Comparison of ENCODE assay signal across 8 mouse cellular contexts in genomic region chr2:177897046-177897578, GRCm38 (mm10). TPM values are rescaled to one million over a fixed set of nuclear protein-coding genes. Genes with fewer than 3 reads are reported as not detected.
DNase-seq lines count a peak whose midpoint lies in the region; ATAC-seq and TF ChIP-seq lines count a peak whose summit lies in the region.
"Not testable (repeated sequence)": the region's sequence is repeated elsewhere in the genome, so short reads cannot be mapped to it uniquely, and the experiment has no call there.

Gene Gm14327, plus strand, starts transcription at chr2:177897096.

- not testable (repeated sequence) for H3K9ac ChIP-seq in hindbrain, embryonic 12.5 days; kidney, embryonic 16.5 days (replicated peaks; ENCODE audit: low read length); lung, embryonic 14.5 days

- DNase-seq in cerebellum, adult 2 months, result peak; percentile 3 to 18
- DNase-seq in fibroblast of lung, adult 2 months (ENCODE audit: low read depth), result peak; percentile 0
- peak; percentile 39 for DNase-seq in heart, embryonic 10.5 days (ENCODE audit: low spot score)
- not testable (repeated sequence) for DNase-seq in lung, embryonic 14.5 days

- not testable (repeated sequence) for H3K36me3 ChIP-seq in E14TG2a.4 (ENCODE audit: insufficient read depth, low read length); heart, embryonic 10.5 days; hindbrain, embryonic 12.5 days; kidney, embryonic 16.5 days (ENCODE audit: insufficient read depth, low read length); lung, embryonic 14.5 days (ENCODE audit: insufficient read depth)

- 0 out of 2 replicates have a peak within 1 kb of the TSS, but pooled peaks have one; percentile 11 for H3K4me2 ChIP-seq in hindbrain, embryonic 12.5 days (replicated peaks)
- not testable (repeated sequence) for H3K4me2 ChIP-seq in kidney, embryonic 16.5 days (replicated peaks; ENCODE audit: low read depth, low read length); lung, embryonic 14.5 days

- H3K4me3 ChIP-seq in E14TG2a.4 (replicated peaks; ENCODE audit: low read length), result peak within 1 kb of the TSS; percentile 75
- H3K4me3 ChIP-seq in cerebellum, adult 2 months (replicated peaks; ENCODE audit: insufficient read depth, low read depth, low read length), result not testable (repeated sequence)
- H3K4me3 ChIP-seq in heart, embryonic 10.5 days, result 0 out of 2 replicates have a peak within 1 kb of the TSS, but pooled peaks have one; percentile 24
- H3K4me3 ChIP-seq in hindbrain, embryonic 12.5 days, result peak within 1 kb of the TSS; percentile 13; the same call in 1 of the 2 replicates
- H3K4me3 ChIP-seq in kidney, embryonic 16.5 days (ENCODE audit: low read length), result peak within 1 kb of the TSS; percentile 27
- peak within 1 kb of the TSS; percentile 11; the same call in 1 of the 2 replicates for H3K4me3 ChIP-seq in lung, embryonic 14.5 days (ENCODE audit: low read depth, low read length)
- H3K4me3 ChIP-seq in olfactory bulb, adult 2 months (ENCODE audit: insufficient read depth, low read depth, low read length), result peak within 1 kb of the TSS; percentile 32; the same call in 1 of the 2 replicates

- not testable (repeated sequence) for H3K4me1 ChIP-seq in E14TG2a.4 (replicated peaks; ENCODE audit: low read depth, low read length); cerebellum, adult 2 months (ENCODE audit: control insufficient read depth, insufficient read depth, low read length); heart, embryonic 10.5 days; hindbrain, embryonic 12.5 days; kidney, embryonic 16.5 days (ENCODE audit: insufficient read depth, low read length); lung, embryonic 14.5 days (ENCODE audit: insufficient read depth); olfactory bulb, adult 2 months (ENCODE audit: control insufficient read depth, insufficient read depth, low read length)

- not testable (repeated sequence) for H3K9me3 ChIP-seq in E14TG2a.4 (ENCODE audit: low read length); heart, embryonic 10.5 days; hindbrain, embryonic 12.5 days (replicated peaks); kidney, embryonic 16.5 days (ENCODE audit: low read length); lung, embryonic 14.5 days (ENCODE audit: low read depth, low read length)

- not testable (repeated sequence) for TF ChIP-seq POLR2A in cerebellum, adult 2 months (IDR thresholded peaks at IDR 0.05; ENCODE audit: borderline replicate concordance, insufficient read depth, low read length); olfactory bulb, adult 2 months (IDR thresholded peaks at IDR 0.05; ENCODE audit: insufficient read depth, low read depth, low read length)

- WGBS in cerebellum, adult 2 months, result 34% methylated on average over 10 of the region's 13 CpGs
- 41% methylated on average over 12 of the region's 13 CpGs for WGBS in heart, embryonic 10.5 days
- 56% methylated on average over 10 of the region's 13 CpGs for WGBS in hindbrain, embryonic 12.5 days
- 49% methylated on average over 7 of the region's 13 CpGs for WGBS in kidney, embryonic 16.5 days
- 23% methylated on average over 6 of the region's 13 CpGs for WGBS in lung, embryonic 14.5 days
- 53% methylated on average over 12 of the region's 13 CpGs for WGBS in olfactory bulb, adult 2 months

- not testable (repeated sequence) for H3K27ac ChIP-seq in cerebellum, adult 2 months (ENCODE audit: insufficient read depth, low read length); heart, embryonic 10.5 days; hindbrain, embryonic 12.5 days; kidney, embryonic 16.5 days (ENCODE audit: low read length); lung, embryonic 14.5 days (ENCODE audit: low read depth); olfactory bulb, adult 2 months (ENCODE audit: insufficient read depth, low read depth, low read length)

- not testable (repeated sequence) for ATAC-seq in hindbrain, embryonic 12.5 days (ENCODE audit: low FRiP score); kidney, embryonic 16.5 days (ENCODE audit: low FRiP score, low TSS enrichment); lung, embryonic 14.5 days (ENCODE audit: insufficient read depth)

- TF ChIP-seq CTCF in E14TG2a.4 (conservative IDR thresholded peaks at IDR 0.05; ENCODE audit: low read length); cerebellum, adult 2 months (IDR thresholded peaks at IDR 0.05; ENCODE audit: borderline replicate concordance, insufficient read depth, low read depth, low read length); lung, embryonic 14.5 days (IDR thresholded peaks at IDR 0.05; ENCODE audit: low read depth); olfactory bulb, adult 2 months (IDR thresholded peaks at IDR 0.05; ENCODE audit: insufficient read depth, low read depth, low read length): not testable (repeated sequence)

- H3K27me3 ChIP-seq in E14TG2a.4 (ENCODE audit: insufficient read depth, low read length); cerebellum, adult 2 months (ENCODE audit: control insufficient read depth, insufficient read depth, low read length); heart, embryonic 10.5 days (ENCODE audit: insufficient read depth, poor library complexity, severe bottlenecking); hindbrain, embryonic 12.5 days; kidney, embryonic 16.5 days (ENCODE audit: insufficient read depth, low read length); lung, embryonic 14.5 days (ENCODE audit: insufficient read depth, low read length): not testable (repeated sequence)

RNA-seq across cellular contexts. Expression of gene Gm14327, which starts in this region (rescaled TPM):
- polyA plus RNA-seq in cerebellum, adult 2 months (2012; rRNA removed), result 3.4 and 4.1 TPM in 2 replicates
- 4.5 and 5.3 TPM in 2 replicates for polyA plus RNA-seq in heart, embryonic 10.5 days (2016; fragmentation: Nextera tagmentation; extraction: Ambion mirVana)
- polyA plus RNA-seq in hindbrain, embryonic 12.5 days (2016; fragmentation: Nextera tagmentation; extraction: Ambion mirVana), result 2.6 and 3.0 TPM in 2 replicates
- polyA plus RNA-seq in kidney, embryonic 16.5 days (2015; fragmentation: Nextera tagmentation; extraction: Ambion mirVana), result 4.2 and 4.3 TPM in 2 replicates
- polyA plus RNA-seq in lung, embryonic 14.5 days (2014; fragmentation: Nextera tagmentation; extraction: Ambion mirVana), result 4.5 and 6.3 TPM in 2 replicates
- not detected in 2 replicates for polyA plus RNA-seq in olfactory bulb, adult 2 months (2012; ENCODE audit: insufficient read depth, insufficient read length, low replicate concordance, missing spikeins)
